ENCODE assay signal across 8 mouse cellular contexts in the genomic region with DNA sequence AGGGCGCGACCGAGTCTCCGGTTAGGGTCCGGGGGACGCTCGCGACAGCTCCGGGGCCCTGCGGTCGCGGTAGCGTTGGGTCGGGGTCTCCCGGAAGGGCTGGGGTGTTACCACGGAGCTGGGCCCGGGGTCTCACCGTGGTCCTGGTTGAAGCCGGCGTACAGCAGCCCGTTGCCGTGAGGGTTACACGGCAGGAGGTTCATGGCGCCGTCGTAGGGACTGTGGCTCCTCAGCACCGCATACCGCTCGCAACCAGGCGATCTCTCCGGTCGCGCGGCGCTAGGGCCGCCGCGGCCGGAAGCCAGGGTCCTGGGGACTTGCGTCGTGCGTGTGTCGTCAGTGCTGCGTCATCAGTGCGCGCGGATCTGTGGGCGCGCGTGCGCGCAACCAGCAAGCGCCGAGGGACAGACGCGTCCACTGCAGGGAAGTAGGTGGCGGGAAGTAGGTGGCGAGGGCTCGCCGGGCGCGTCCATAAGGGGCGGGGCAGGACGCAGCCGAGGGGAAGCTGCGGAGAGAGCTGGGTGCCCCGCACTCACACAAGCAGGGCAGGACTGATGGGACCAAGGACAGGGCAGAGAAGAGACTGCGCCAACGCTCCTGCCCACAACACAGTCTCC. TPM values are rescaled to one million over a fixed set of nuclear protein-coding genes. Genes with fewer than 3 reads are reported as not detected.
DNase-seq lines count a peak whose midpoint lies in the region; ATAC-seq lines count a peak whose summit lies in the region.

Gene Wdr45b, minus strand, starts transcription at position 355 of the 617 bp plus-strand sequence.

- peak within 1 kb of the TSS; percentile 86 for H3K4me2 ChIP-seq in kidney, embryonic 15.5 days

- peak; percentile 92 for ATAC-seq in erythroblast, adult 5-6 weeks (replicated peaks; ENCODE audit: low FRiP score, poor library complexity, severe bottlenecking)
- ATAC-seq in kidney, embryonic 15.5 days (replicated peaks; ENCODE audit: low FRiP score), result peak; percentile 97
- ATAC-seq in monocyte, adult 5-6 weeks (replicated peaks; ENCODE audit: insufficient number of reproducible peaks, low FRiP score, low TSS enrichment, poor library complexity, severe bottlenecking), result peak; percentile 94

- peak within 1 kb of the TSS; percentile 95 for H3K9ac ChIP-seq in kidney, embryonic 15.5 days

- H3K36me3 ChIP-seq in heart, embryonic 10.5 days, result peaks cover 14% of the 10 kb centered on the region
- H3K36me3 ChIP-seq in kidney, embryonic 15.5 days, result peaks cover 11% of the 10 kb centered on the region; the same call in 1 of the 2 replicates

- peak within 1 kb of the TSS; percentile 98 for H3K27ac ChIP-seq in heart, embryonic 10.5 days
- peak within 1 kb of the TSS; percentile 86 for H3K27ac ChIP-seq in kidney, embryonic 15.5 days

- WGBS in heart, embryonic 10.5 days, result under 1% methylated on average over 69 of the region's 69 CpGs
- whole genome bisulfite sequencing in kidney, embryonic 15.5 days, result under 1% methylated on average over 69 of the region's 69 CpGs

- H3K9me3 ChIP-seq in heart, embryonic 10.5 days, result no peaks in the 10 kb centered on the region
- no peaks in the 10 kb centered on the region for H3K9me3 ChIP-seq in kidney, embryonic 15.5 days (replicated peaks)

- peaks cover 20% of the 10 kb centered on the region for H3K4me1 ChIP-seq in heart, embryonic 10.5 days
- H3K4me1 ChIP-seq in kidney, embryonic 15.5 days, result peaks cover 23% of the 10 kb centered on the region

- peak; percentile 98 to 99 for DNase-seq in B cell, adult 2 months
- peak; percentile 99 for DNase-seq in brain, adult 2 months (ENCODE audit: low read depth, low spot score)
- DNase-seq in heart, embryonic 10.5 days (ENCODE audit: low spot score), result peak; percentile 99
- DNase-seq in liver, result peak; percentile 97
- peak; percentile 96 to 99 for DNase-seq in spleen, postnatal 4 days (ENCODE audit: low spot score in 2 of 2)

- no peaks in the 10 kb centered on the region for H3K27me3 ChIP-seq in heart, embryonic 10.5 days (ENCODE audit: insufficient read depth, poor library complexity, severe bottlenecking)
- no peaks in the 10 kb centered on the region for H3K27me3 ChIP-seq in kidney, embryonic 15.5 days

- H3K4me3 ChIP-seq in heart, embryonic 10.5 days, result peak within 1 kb of the TSS; percentile 98
- H3K4me3 ChIP-seq in kidney, embryonic 15.5 days (replicated peaks), result peak within 1 kb of the TSS; percentile 84

RNA-seq across cellular contexts. Expression of gene Wdr45b, which starts in this region (rescaled TPM):
- total RNA-seq in erythroblast, adult 5-6 weeks (2015; ENCODE audit: low replicate concordance), result 10.6 and 14.4 TPM in 2 replicates
- 19.2 and 22.6 TPM in 2 replicates for total RNA-seq in erythroblast, adult 5-6 weeks (2017; ENCODE audit: low replicate concordance)
- polyA plus RNA-seq in heart, embryonic 10.5 days (2016; fragmentation: Nextera tagmentation; extraction: Ambion mirVana), result 85.9 and 90.0 TPM in 2 replicates
- polyA plus RNA-seq in kidney, embryonic 15.5 days (2015; fragmentation: Nextera tagmentation; extraction: Ambion mirVana), result 87.5 and 90.5 TPM in 2 replicates
- 52.7 to 65.3 TPM (median 65.1 TPM) in 3 replicates for total RNA-seq in monocyte, adult 5-6 weeks (2017)

Comparison
In these comparisons a context has a peak if more than half of its experiments do, and no peak if none do; other contexts are left out.
1. Peak in every context shown above with its lines: DNase-seq, ATAC-seq, H3K4me3 ChIP-seq and H3K27ac ChIP-seq.